Mouse (Mus musculus): ENCODE measurements at regions not wholly inside any gene's neighbourhood (a gene's known extent, or its start where the extent isn't known, plus 50 kb on each side); places are given as distances from the start of the nearest gene placed in this dataset.

DNA sequence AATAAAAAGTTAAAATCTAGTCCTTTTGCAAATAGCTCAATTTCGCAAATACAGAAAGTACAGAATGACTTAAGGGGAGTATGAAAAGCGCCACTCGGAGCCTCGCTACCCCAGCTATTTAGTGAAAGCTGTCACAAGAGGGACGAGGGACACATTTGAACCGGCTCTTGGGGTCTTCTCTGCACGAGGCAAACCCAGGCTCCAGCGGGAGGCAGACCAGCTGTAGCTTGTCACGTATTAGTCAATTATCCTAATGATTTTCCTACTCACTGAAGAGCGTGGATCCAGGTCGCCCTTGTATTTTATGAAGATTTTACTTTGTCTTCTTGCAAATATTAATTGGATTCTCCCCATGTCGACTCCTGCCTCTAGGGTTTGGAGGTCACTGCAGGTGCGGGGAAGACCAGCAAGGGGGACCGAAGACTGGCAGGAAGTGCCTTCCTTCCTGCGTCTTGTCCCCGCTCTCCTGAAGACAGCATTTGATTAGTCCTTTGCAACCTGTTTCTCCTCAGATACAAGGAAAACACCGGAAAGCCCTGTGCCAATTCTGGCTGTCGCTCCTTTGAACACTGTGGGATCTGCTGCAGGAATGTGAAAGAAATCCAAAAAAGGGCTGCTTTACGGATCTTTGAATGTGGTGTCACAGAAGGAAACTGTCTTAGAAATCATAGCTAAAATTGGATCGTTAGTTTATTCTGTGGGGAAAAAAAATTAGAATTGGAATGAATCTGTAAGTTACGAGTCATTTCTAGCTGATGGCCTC lies 209.1 kb downstream of the Etnk1 start:
- no peak for DNase-seq

DNA sequence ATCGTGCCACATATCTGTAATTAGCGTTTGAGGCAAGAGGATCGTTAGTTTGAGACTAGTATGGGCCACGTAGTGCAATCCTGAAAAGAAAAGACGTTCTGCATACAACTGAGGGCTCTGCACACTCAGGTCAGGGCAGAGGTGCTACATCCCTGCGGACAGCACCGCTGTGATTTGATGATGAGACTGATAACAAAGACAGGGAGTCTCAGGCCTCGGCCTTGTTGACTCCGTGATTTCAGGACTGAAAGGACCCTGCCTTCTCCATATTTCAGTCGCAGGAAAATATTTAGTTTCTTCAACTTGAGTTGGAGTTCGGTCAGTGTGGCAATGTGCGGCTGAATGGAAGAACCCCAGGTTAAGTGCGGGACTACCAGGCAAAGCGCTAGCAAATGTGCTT lies 210.1 kb downstream of the Etnk1 start:
- DNase-seq: no peak

DNA sequence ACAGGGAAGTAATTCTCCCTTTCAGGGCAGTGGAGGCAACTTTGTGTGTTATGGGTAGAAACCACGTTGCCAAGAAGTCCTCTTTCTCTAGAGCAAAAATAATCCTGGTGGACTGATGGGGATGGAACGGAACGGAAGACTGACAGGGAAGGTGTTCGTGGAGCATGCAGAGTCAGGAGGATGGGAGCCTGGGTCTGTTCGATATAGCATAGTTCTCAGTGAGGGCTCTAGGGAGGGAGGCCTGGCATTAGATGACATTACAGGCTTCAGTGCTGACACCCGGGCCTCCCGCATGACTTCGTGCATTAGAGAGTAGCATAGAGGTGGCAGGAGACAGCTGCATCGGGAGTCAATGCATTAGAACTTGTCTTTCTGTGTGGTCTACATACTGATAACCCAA lies 211.1 kb downstream of the Etnk1 start:
- no peak for DNase-seq

DNA sequence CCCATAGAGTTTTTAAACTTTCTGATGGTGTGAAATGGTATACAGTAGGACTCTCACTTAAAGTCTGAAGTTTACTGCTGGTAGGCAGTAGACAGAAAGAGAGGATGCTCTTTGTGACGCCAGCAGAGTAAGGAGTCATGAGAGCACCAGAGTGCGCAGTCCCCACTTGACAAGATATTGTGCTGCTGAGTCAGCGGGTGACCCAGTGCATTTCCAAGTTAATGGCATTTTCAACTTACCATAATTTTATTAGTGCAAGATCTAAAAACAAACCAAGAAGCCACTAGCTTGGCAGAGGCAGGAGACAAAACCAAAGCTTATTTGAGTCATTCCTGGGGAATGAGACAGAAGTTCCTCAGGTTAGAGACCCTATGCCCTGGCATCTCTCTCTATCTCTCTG lies 213.5 kb downstream of the Etnk1 start:
- DNase-seq: no peak

DNA sequence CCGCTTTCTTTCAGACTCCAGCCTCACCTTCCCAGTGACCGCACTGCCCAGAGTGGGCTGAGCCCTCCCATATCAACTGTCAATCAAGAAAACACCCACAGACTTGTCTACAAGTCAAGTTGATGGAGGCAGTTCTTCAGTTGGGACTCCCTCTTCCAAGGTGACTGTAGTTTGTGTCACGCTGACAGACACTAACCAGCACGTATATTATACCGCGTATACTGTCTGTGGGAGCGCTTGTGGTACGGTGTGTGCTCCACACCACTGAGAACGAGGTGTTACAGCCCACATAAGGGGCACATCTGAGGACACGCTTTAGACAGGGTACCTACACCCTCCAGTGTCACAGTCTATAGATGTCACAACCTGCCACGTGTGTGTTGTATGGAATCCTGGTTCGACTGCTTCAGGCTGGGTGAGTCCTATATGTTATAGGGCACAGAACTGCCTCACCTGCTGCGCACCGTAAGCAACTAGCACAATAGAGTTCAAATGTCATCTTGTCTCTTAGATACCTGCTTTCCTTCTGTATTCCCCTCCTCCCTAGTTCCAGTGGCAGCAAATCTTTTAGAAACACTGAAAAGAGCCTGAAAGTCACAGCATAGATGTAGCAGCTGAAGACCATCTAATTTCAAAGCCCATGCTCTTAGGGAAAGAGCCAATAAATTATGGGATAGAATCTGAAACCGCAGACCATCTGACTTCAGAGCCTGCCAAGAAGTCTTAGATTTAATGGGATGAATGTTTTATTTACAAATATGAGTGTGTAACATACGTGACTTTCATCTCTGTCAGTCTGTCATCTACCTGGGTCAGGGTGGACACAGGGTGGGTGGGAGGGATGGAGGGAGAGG lies 219.8 kb downstream of the Etnk1 start:
- DNase-seq: no peak

DNA sequence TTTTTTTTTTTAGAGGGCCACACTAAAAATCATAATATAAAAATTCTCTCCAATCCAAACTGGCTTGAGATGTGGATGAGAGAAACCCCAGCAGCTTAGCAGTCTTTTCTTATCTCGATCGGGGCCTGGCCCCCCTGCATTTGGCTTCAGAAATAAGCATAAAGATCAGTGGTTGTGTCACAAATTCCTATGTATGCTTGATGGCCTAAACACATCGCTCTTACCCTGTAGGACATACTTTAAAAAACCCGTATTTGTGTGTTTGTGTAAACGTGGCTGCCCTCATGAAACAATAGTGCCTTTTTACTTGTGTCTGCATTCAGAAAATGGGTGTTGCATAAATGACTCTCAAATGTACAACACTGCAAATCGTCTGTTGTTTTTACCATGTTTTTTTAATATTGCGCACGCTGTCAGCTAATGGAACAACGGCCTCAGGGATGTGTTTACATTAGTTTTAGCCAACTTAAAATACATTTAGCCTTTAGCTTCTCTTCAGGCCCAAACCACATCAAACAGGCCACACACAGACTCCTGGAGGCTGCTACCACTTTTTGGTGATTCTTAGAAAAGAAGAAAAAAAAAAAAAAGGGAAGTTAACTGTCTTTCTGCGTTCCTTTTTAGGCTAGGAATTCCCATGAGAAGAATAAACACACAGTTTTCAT lies 226.7 kb downstream of the Etnk1 start:
- DNase-seq: no peak

DNA sequence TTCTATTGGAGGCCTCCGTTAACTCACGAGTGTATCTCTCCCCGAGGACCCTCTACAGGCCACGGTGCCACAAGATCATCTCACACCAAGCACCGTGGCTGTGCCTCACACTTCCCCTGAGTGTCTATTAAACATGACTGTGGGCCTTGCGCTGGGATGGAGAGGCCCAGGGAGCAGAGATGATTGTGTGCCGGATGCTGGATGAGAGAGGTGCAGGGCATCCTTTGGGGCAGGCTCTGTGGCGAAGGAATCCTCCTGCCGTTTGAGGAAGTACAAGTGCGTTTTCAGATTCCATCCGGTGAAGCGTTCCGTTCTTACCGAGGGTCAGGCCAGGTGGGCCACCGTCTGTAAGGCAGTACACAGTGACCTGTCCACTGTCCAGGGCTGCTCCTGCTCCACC lies 227.4 kb downstream of the Etnk1 start:
- no peak for DNase-seq

DNA sequence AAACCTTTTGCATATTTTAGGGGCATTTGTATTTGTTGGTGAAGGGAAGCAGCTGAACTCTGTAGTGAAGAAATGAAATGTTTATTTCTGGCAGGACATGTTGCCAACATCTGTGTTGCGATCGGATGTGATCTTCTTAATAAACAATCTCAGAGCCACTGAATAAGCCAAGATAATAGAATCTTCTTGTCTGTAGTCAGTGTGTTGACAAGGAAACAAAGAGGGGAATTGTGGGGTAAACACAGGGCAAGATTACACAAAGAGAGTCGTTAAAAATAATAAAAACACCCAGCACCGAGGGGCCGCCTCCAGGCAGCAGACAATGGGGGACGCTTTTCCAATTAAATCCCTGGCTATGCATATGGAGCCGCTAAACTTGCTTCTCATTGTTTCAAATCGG lies 234.4 kb downstream of the Etnk1 start:
- no peak for DNase-seq

DNA sequence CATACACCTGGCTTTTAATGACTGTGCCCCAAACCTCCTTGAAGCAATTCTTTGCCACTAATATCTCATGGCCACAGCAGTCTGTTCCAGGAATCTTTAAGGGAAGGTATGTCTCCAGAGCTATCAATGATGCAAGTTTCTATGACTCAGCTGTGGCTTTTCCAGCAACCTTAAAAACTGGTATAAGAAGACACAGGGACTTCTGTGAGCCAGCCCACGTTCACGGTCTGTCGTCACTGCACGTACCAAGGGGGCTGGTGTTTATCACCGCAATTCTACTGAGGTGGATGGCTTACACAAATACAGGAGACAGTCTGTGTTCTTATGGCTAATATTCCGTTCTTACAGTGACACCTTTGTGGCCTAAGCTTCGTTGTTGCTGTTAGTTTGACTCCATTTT lies 234.9 kb downstream of the Etnk1 start:
- no peak for DNase-seq

DNA sequence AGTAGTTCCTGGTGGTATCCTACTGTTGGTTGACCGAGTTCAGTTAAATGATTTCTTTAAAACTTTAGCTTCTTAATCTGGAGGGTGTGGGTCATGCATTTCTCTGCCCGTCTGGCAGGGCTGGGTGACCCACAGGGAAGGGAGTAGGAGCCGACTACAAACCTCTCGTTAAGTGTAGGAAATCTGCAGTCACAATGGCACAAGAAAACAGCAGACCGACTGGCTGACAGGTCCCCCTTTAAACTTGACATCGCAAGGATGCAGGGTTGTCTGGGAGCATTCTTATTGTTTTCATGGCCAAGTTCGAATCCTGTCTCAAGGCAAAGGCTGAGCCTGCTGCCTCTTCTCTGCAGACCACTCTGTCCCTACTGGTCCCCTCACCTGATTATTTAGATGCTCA lies 235.7 kb downstream of the Etnk1 start:
- no peak for DNase-seq

DNA sequence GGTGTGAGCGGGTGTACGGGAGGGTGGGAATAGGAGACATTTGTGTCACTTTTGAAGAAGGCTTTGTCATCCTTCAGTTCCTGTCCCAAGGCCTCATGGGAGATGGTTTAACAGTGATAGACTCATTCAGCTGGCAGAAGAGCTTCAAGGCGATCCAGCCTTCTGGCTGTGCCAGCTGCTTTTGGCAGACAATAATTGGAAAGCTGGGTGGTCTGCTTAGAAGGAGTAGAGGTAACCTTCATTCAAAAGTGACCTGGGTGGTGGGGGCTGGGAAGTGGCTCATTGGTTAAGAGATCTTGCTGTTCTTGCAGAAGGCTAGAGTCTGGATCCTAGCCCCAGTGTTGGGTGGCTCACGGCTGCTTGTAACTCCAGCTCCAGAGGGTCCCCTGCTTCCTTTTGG lies 237.5 kb downstream of the Etnk1 start:
- DNase-seq: no peak

DNA sequence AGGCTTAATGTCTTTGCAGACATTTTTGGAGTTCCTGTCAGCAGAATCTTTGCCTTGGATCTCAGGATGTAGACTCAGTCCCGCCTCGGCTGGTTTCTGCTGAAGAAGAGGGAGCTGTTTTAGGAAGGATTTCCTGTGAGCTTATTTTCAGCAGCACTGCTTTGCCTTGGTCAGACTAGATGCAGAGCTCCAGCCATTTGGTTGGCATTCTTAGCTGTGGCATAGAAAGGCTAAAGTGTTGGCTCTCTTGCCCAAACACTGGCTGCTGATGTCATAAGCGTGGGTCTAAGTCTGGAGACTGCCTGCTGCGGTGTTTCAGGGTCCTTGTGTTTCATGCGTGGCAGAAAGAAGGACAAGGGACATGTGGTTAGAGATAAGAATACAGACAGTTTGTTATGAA lies 245.0 kb downstream of the Etnk1 start:
- no peak for DNase-seq

DNA sequence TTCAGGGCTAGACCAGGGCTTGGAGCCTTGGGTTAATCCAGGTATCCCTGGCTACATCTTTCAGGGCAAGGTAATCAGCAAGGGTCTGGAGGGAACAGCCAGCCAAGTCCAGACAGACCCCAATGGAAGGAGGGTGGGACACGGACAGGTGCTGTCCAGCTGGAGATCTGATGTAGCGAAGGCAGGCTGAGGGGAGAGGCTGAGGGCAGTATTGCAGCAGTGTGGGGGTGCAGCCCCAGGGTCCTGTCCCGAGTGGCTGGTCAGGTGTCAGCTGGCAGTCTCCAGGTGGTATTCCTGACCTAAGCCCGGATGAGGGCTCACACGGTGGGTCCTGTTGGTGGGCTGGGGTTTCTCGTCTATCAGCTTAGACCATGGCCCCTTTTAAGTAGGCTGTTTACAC lies 245.7 kb downstream of the Etnk1 start:
- DNase-seq: no peak

DNA sequence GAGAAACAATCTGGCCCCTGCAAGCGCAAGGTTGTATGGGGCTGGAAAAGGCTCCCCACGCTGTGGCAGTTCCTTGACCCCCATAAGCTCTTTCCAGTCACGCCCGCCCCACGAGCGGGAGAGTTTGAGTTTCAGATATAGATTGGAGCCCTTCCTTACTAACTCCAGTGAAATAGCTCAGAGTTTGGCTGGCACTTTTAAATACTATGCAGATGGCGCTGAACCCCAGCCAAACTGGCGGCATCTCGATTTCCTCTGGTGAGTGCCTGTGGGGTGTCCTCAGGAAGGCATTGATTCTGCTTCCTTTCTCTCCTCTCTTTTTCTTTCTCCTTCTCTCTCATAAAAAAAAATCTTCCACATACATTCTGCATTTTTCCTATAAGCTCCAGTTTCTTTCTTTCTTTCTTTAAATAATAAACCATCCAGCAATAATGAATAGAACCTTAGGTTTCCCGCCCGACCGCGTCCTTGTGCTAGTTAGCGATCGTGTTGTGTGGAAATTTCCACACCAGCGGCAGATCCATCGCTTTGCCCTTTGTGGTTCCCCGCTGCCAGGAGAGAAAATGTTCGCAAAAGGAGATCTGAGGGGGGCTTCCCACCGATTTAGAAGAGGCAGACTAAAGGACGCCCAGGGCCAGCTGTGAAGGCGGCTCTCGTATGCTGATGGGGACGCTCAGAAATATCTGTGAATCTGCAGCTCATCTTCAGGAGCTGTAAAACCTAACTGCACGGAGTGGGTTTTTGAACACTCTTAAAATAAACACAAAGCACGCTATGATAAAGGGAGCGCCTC lies 247.8 kb downstream of the Etnk1 start:
- DNase-seq: peak; percentile 84

DNA sequence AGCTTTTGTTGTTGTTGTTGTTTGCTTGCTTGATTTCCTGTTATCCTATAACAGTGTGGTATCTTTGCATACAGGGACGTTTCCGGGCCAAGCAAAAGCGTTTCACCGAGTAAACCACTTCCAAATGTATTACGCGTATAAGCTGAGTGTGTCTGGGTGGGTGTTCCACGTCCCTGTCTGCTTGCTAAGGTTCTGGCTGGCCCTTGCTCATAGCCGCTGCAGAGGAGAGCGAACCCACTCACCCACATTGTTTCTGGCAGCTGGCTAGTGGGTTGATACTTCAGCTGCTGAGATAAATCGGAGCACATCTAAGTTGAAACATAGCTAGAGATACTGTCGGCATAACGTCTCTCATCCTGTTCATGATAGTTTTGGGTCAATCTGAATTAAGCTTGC lies 248.4 kb downstream of the Etnk1 start:
- DNase-seq: peak; percentile 60

DNA sequence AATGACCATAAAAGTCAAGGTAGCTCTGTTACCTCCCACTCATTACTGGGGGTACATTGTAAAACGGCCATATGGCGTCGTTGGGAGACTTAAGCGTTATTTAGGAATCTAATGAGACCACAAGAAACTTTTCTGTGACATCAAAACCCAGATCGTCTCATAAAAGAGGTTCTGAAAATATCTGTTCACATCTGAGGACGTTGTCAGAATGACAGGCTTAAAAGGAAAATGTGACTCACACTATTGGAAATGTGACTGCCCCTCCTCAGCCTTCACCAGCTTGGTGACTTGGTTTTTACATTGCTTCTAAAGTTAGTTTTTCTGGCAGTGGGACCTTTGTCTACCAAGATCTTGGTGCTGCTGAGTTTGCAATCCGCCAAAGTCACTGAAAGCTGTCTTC lies 252.9 kb downstream of the Etnk1 start:
- DNase-seq: no peak

DNA sequence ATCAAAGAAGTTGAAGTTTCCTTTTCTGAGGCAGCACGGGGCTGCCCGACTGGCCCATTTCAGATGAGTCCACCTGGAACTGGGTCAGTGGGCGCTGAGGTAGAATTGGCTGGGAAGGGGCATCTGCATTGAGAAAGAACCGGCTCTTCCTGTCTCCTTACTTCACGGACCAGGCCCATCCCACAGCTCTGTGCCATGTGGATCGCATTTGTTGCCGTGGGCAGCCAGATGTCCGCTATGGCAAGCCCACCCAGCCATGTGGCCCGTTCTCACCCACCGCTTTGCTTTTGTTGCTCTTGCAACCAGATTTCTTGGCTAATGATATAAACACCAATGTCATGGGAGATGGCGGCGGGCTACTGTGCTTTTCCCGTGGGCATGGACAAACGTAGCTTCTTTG lies 256.0 kb downstream of the Etnk1 start:
- DNase-seq: no peak

DNA sequence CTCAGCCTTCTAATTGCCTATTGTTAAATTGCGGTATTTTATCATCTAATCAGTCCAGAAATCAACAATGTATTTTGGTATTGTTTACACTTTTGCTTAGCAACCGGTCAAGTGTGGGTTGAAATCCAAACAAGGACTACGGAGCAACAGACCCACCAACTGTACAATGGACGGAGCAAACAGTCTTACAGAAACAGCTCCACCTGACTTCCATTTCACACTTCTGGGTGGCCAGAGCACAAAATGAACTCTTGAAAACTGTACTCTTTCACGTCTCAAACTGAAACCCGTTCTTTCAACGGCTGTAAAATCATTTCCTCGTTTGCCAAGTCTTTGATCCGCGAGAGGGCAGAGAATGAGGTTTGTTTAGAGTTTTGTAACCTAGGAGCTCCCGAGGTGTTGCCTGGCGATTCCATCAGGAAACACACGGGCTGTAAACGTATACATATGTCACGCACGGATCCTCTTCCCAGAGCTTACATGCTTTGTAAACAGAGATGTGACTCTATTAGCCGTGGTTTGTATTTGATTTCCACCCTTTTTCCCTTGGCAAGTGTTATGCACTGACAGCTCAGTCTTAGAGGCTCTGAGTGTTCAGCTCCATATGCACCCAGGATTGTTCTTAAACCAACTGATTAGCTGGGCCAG lies 258.3 kb downstream of the Etnk1 start:
- no peak for DNase-seq

DNA sequence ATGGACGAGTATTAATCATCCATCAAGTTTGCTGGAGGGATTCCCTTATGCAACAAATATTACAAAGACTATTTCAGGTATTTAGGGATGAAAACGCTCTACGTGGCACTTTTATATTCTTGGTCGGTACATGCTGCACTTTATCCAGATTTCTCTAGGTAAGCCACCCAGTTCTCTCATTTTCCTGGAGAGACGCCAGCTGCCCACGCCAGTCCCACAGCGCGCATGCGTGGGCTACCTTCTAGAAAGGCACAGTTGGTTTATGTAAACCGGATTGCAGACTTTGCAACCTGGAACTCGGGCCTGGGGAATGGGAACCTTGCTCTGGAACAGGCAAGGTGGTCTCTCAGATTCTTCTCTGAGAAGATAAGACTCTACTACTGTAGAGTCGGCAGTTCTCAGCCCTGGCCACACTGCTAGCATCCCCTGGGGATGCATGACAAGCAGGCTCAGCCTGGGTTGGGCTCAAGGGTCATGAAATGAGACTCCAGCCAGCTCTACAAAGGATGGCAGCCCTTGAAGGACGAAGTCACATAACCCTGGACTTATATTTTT lies 265.0 kb downstream of the Etnk1 start:
- peak; percentile 71 for DNase-seq

DNA sequence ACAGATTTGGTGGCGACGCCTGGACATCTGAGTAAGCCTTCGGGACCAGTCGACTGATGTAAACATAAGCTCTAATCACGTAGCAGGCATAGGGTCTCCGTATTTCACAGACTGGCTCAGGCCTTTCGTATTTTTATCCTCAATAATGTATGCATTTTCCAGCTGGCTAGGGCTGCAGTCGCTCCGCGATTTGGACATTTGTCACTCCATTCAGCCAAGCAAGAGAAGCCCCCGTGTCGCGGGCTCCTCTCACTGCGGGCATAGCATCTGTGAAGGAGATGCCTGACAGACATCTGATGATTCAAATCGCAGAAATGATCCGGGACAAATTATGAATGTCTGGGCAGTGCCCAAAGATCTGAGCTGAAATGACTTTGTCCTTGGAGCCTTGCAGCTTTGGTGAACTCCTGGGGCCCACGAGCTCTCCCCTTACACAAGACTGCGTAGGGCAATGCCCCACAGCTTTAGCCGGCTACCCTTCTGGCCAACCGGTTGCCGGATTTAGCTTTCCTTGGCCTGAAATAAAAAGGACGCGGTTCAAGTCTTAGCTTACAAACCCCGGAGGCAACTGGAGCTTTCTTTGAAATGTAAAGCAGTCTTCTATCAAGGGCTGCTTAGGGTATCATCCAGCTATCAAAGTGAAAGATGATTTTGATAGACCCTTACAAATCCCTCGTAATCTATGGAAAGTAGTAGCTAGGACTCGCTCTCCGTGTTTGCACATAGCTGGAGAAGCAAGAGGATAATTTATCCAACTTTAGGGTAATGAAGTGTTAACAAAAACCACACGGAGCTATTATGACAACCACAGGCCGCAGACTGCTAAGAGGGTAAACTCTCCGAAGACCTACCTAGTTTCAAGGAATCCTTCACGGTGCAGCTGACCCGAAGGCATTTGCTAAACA lies 270.6 kb downstream of the Etnk1 start:
- no peak for DNase-seq

DNA sequence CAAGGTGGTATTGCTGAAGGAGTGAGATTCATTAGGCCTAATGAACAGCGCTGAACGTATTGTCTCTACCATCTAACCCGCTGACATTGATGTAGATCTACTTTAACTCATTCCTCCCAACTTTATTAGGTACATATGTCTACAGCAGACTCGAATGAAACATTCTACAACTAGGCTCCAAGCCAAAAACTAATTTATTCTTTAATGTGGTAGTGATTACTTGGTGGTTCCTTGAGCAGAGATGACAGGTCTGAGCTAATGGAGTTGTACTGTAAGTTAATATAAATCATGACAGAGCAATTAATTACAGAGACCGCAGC lies 271.2 kb downstream of the Etnk1 start:
- no peak for DNase-seq
